Mouse (Mus musculus) liver, adult 2 months (tissue): ENCODE results near the gene Plcl2.

Source experiments
- CTCF ChIP-seq: fragments of 200-500 bp; IDR thresholded peaks from 2 replicates; pipeline ENCODE4 v1.5.1; 2011; ENCODE audit warnings: low read depth, low read length, control low read depth
- POLR2A ChIP-seq: fragments of 200-500 bp; IDR thresholded peaks from 2 replicates; pipeline ENCODE4 v1.6.1; 2011; ENCODE audit warnings: low read length, control low read depth; ENCODE audit not compliant: insufficient read depth; ENCODE audit errors: extremely low read depth

DNA sequence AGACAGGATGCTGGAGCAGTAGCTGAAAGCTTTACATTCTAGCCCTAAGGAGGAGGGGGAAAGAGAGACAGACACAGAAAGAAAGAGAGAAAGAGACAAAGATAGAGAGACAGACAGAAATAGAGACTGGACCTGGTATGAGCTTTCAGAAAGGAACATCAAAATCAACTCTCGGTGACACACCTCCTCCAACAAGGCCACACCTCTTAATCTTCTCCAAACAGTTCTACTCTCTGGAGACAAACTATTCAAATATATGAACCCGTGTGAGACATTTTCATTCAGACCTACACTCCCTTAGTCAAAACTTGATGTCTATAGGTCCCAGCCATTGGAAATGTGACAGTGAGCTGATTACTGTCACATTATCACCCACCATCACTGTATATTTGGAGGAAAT, 41.8 kb upstream of the Plcl2 start:
- TF ChIP-seq CTCF (no peak), POLR2A (no peak)
